Mouse (Mus musculus) heart, embryonic 11.5 days (tissue): ENCODE measurements around the gene Zfp423. TPM values are rescaled to one million over a fixed set of nuclear protein-coding genes. Genes with fewer than 3 reads are reported as not detected.
A peak's percentile ranks its signal among the peaks of the same experiment; 100 is the strongest.

Source experiments
- ATAC-seq: fragments of 200-750 bp; cut with Nextera tagmentation; replicated peaks from 2 replicates; pipeline ENCODE4 v1.8.0; 2017; ENCODE audit warnings: moderate library complexity; ENCODE audit not compliant: insufficient number of reproducible peaks, low FRiP score, low TSS enrichment
- H3K27ac ChIP-seq: fragments of 300-500 bp; sonication (generic); 2 replicates; pipeline ENCODE4 v1.5.1; 2014; ENCODE audit warnings: mild to moderate bottlenecking, low read depth, low read length
- H3K27me3 ChIP-seq: fragments of 300-500 bp; sonication (generic); 2 replicates; pipeline ENCODE4 v1.6.1; 2014; ENCODE audit warnings: mild to moderate bottlenecking, low read length, mixed read lengths; ENCODE audit not compliant: control insufficient read depth, insufficient read depth
- H3K36me3 ChIP-seq: fragments of 300-500 bp; sonication (generic); 2 replicates; pipeline ENCODE4 v1.6.1; 2014; ENCODE audit warnings: mild to moderate bottlenecking, low read length, moderate library complexity, mixed read lengths; ENCODE audit not compliant: control insufficient read depth, insufficient read depth
- H3K4me1 ChIP-seq: fragments of 300-500 bp; sonication (generic); 2 replicates; pipeline ENCODE4 v1.6.1; 2014; ENCODE audit warnings: low read length; ENCODE audit not compliant: control insufficient read depth, insufficient read depth
- H3K4me2 ChIP-seq: fragments of 300-500 bp; sonication (generic); 2 replicates; pipeline ENCODE4 v1.6.1; 2014; ENCODE audit warnings: mild to moderate bottlenecking, moderate library complexity
- H3K4me3 ChIP-seq: fragments of 300-500 bp; sonication (generic); 2 replicates; pipeline ENCODE4 v1.5.1; 2014; ENCODE audit warnings: low read depth, low read length
- H3K9ac ChIP-seq: fragments of 300-500 bp; sonication (generic); 2 replicates; pipeline ENCODE4 v1.6.1; 2014; ENCODE audit warnings: mild to moderate bottlenecking, low read depth, low read length, moderate library complexity
- H3K9me3 ChIP-seq: fragments of 300-500 bp; sonication (generic); replicated peaks from 2 replicates; pipeline ENCODE4 v1.6.1; 2016; ENCODE audit warnings: low read length; ENCODE audit not compliant: control insufficient read depth
- WGBS: fragments of 180-500 bp; shearing (Covaris S2); extraction: QIAGEN DNeasy Blood & Tissue Kit; methylation state at CpG from one replicate; pipeline ENCODE4 v1.1.7; 2014; ENCODE audit not compliant: insufficient replicate concordance; 5-methylcytosine and 5-hydroxymethylcytosine counted together
- polyA plus RNA-seq: library from polyadenylated mRNA; unstranded; fragments of >200 nt; fragmentation: Nextera tagmentation; extraction: Ambion mirVana; gene quantifications from 2 replicates; pipeline ENCODE4 v1.2.1, GENCODE M21; 2014

Gene Zfp423
- polyA plus RNA-seq, 1 experiment from 2014 or later = 8.2 TPM

DNA sequence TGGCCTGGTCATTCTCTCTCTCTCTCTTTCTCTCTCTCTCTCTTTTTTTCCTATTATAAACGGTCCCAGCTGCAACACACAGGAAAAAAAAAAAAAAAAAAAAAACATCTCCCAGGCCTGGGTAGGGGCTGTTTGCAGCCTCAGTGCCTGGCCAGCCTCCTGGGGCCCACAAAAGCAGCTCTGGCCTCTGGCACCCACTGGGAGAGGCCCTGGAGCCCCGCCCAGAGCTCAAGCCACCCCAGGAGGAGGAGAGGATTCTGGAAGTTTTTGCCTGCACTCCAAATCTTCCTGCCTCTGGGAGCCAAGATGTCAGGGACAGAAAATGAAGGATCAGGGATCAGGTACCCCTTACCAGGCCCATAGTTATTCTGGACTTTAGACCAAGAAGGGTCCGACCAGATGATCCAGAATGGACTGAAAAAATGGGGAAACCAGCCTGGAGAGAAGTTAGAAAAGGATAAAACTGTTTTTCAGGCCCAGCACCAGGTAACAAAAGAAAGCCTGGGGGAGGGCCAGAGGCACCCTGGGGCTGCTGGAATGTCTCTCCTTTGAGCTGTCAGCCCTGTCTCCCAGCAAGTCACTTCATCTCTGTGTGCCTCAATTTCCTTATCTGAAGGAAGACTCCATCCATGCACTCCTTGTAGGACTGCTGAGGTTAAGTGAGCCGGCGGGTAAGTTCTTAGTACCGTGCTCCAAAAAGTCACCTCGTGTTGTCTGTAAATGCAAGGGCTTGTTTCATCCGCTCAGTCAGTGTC, 8.6 kb upstream of the Zfp423 start:
- Histone ChIP-seq H3K36me3 (no peaks in the 10 kb centered on the region), H3K4me1 (no peaks in the 10 kb centered on the region; the same call in 1 of the 2 replicates), H3K27me3 (0 out of 2 replicates have a peak, but pooled peaks cover 4% of the 10 kb centered on the region), H3K27ac (no peak overlapping the region), H3K9me3 (no peaks in the 10 kb centered on the region), H3K4me2 (no peak overlapping the region), H3K4me3 (no peak overlapping the region), H3K9ac (no peak overlapping the region)
- no peak for ATAC-seq
- WGBS = 28% methylated on average over 8 of the region's 8 CpGs

DNA sequence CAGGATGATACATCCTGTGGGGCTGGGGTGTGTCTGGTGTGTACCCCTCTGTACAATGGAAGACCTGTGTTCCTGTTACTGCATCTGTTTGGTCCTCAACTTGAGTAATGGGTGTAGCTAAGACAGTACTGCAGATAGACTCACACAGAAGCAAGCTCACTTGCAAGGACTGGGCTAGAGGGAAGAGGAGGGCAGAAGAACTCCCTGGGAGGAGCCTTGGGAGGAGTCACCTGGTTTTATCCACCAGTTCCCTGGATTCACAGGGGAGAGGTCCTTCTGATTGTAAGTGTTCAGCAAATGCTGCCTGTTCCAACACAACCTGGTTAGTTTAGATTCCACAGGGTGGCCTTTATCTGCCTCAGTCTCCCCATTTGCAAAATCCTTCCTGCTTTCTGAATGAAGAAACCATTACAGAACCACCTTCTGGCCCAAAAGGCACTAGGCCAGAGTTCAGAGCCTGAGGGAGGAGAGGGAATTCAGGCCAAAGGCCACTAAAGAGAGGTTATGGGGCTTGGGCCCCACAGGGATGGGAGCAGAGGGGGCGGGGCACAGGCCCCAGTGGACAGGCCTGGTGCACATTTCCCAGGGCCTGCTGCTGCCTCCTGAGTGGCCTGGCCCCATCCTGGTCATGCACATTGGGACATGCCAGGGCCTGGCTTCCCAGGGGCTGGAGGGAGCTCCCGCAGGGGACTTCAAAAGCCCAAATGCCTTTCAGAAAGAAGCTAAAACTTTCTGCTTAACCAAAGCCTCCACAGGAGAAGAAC, 7.8 kb upstream of the Zfp423 start:
- Histone ChIP-seq H3K4me2 (no peak overlapping the region), H3K4me1 (peaks cover 2% of the 10 kb centered on the region; the same call in 1 of the 2 replicates), H3K36me3 (no peaks in the 10 kb centered on the region), H3K9ac (0 out of 2 replicates have a peak overlapping the region, but pooled peaks have one; percentile 22), H3K27ac (no peak overlapping the region), H3K27me3 (peaks cover 6% of the 10 kb centered on the region; the same call in 1 of the 2 replicates), H3K9me3 (no peaks in the 10 kb centered on the region), H3K4me3 (no peak overlapping the region)
- 32% methylated on average over 2 of the region's 2 CpGs for WGBS
- ATAC-seq = no peak

DNA sequence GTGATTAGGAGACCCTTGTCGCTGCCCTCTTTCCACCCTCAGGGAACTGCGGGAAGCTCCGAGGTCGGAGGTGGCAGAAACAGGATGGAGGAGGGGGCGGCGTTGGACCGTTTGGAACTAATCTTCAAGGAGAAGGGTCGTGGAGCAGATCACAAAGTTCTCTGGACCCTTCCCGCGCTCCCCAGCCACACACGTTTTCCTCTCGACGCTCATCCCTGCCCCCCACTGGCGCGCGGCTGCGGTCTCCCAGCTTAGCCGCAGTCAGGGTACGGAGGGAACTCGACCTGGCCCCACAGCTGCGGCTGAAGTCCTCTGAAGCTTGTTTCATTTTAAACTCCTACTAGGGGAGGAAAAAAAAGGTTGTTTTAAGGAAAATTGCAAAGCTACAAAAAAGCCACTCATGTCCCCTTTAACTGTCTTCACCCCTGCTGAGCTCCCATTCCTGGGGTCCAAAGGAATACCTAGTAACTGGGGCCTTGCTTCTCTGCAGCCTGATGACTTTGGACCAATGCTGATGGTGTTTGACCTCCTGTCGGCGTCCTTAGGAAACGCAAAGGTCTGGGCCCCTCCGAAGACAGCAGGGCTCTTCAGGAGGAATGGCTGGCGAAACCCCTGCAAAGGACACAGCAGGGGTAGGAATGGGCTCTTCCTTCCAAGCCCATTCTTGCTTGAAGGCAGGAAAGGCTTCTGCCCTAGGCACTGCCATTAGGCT, 3.3 kb upstream of the Zfp423 start:
- H3K4me3 ChIP-seq = peak overlapping the region; percentile 83
- H3K9ac ChIP-seq = peak overlapping the region; percentile 47
- no peak overlapping the region for H3K27ac ChIP-seq
- H3K4me2 ChIP-seq = peak overlapping the region; percentile 98
- no peak for ATAC-seq
- WGBS = 3% methylated on average over 26 of the region's 26 CpGs
- H3K4me1 ChIP-seq = peaks cover 12% of the 10 kb centered on the region
- peaks cover 26% of the 10 kb centered on the region for H3K27me3 ChIP-seq
- H3K36me3 ChIP-seq = no peaks in the 10 kb centered on the region
- no peaks in the 10 kb centered on the region for H3K9me3 ChIP-seq

DNA sequence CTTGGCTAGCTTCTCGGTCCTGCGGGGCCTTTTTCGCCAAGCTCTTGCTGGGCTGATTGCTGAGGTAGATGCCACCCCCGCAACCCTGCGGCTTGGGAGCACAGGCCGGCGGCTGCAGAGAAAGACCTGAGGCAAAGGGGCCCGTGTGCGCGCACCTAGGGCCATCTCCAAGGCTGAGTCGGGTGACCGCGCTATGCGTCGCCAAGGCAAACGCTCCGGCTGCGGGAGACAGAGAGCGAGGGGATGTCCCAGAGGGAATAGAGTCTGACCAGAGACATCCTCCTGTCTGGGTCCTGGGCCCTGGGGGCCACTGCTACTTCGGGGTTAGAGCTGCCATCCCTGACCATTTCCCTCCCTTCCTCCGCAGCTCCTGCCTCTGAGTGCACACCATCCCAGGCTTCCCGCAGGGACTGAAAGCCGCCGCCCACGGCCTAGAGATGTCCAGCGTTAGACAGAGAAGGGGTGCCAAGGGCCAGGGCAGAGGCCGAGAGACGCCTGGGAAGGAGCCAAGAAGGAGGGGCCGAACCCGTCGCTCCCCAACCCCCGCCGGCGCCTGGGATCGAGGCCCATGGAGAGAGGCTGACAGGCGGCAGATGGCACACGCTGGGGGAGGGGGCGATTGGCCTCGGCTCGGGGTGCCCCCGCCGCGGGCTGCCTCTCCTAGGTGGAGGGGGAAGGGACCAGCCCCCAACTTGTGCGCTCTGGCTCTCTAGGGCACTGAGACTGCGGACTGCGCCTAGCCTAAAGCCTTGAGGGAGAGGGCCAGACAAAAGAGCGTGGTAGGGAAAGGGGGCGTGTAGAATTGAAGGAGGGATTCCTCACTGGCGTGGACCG, 2.5 kb upstream of the Zfp423 start:
- Histone ChIP-seq H3K27me3 (peaks cover 26% of the 10 kb centered on the region), H3K9me3 (no peaks in the 10 kb centered on the region), H3K4me2 (peak overlapping the region; percentile 98), H3K4me1 (peaks cover 13% of the 10 kb centered on the region), H3K9ac (peak overlapping the region; percentile 47), H3K27ac (no peak overlapping the region), H3K36me3 (no peaks in the 10 kb centered on the region), H3K4me3 (peak overlapping the region; percentile 83)
- 0 out of 2 replicates have a peak, but pooled peaks have one; percentile 4 for ATAC-seq
- under 1% methylated on average over 49 of the region's 50 CpGs for WGBS

DNA sequence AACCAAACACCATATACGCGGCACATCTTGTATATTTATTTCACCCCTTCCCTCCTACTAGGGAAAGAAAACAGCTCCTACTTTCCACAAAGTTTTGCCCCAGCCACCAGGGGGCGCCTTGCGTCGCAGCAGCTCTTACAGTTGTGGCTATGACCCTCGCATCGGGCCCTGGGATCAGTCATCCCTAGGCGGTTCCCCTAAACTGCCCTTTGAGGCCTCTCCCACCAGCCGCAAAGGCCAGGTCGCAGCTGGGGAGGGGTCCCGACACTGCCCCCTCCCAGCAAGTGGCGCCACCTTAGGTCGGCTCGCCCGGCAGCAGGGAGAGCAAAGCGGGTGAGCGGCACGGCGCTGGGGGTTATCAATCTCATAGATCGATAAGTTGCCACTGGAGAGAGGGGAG, 1.7 kb upstream of the Zfp423 start:
- H3K9ac ChIP-seq = no peak overlapping the region
- H3K36me3 ChIP-seq = no peaks in the 10 kb centered on the region
- WGBS = 0% methylated on average over 20 of the region's 20 CpGs
- H3K4me2 ChIP-seq = peak overlapping the region; percentile 98
- peaks cover 13% of the 10 kb centered on the region for H3K4me1 ChIP-seq
- no peak overlapping the region for H3K27ac ChIP-seq
- H3K4me3 ChIP-seq = peak overlapping the region; percentile 83
- H3K9me3 ChIP-seq = no peaks in the 10 kb centered on the region
- H3K27me3 ChIP-seq = peaks cover 26% of the 10 kb centered on the region
- ATAC-seq = no peak

DNA sequence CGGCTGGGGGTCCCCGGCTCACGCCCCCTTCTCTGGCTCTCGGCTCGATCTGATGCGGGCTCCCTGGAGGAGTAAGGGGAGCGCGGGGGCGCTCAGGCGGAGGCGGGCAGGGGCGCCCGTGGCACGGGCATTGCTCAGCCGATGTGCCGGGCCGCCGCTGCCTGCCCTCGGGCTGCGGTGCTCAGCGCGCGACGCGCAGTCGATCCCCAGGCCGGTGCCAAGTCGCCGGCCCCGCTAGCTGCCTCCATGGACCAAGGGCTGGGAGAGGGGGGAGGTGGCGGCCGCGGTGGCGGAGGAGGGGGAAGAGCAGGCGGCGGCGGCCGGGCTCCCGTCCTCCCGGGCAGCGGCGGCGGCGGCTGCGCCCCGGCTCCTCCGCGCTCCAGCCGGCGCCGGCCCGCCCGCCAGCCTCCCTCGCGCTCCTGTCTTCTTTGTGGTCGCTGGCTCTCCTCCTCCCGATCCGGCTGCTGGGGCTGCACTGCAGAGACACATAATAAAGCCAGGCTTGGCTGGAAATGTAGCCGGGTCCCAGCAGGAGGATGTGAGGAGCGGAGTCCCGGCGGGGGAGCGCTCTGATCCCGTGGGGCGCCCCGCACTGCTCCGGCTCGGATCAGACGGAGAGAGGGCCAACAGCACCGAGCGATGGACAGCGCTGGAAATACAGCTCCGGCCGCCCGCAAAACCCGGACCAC, 810 bp upstream of the Zfp423 start:
- Histone ChIP-seq H3K9ac (peak overlapping the region; percentile 81), H3K4me1 (peaks cover 13% of the 10 kb centered on the region), H3K36me3 (no peaks in the 10 kb centered on the region), H3K4me3 (peak overlapping the region; percentile 83), H3K27me3 (peaks cover 26% of the 10 kb centered on the region), H3K4me2 (peak overlapping the region; percentile 98), H3K9me3 (no peaks in the 10 kb centered on the region), H3K27ac (peak overlapping the region; percentile 93)
- ATAC-seq = peak; percentile 42; the same call in 1 of the 2 replicates
- WGBS = under 1% methylated on average over 69 of the region's 76 CpGs

DNA sequence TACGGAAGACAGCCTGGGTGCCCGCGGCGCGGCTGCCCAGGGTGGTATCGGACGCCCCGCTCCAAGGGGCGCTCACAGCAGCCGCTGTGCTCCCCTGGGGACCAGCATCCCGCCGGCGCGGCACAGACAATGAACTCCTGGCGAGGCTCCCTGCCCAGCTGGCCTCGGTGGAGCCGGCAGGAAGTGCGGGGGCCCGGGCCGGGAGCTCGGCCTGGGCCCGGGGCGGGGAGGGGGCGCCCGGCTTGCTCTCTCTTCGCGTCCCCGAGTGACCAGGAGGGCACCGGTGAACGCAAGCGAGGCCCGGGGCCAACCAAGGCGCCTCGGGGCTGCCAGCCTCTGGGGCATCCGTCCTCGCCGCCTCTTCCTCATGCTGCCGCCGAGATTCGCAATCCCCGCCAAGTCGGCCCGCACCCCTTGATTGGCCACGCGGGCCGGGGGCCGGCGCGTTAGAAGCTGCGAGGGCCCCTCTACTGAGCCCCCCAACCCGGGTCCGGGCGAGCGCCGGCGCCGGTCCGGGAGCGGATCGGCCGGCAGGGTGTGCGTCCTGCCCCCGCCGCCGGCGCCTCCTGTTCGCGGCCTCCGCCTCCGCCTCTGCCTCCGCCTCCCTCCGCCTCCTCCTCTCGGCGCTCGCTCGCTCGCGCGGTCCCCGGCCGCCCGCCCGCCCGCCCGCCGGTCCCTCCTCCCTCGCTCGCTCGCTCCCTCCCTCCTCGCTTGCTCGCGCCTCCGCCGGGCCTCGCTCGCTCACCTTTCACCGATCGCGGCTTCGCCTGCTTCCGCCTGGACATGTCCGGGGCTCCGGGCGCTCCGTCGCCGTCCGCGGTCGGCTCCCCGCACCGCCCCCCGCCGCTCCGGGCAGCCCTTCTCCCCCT, 710 bp downstream of the Zfp423 start:
- Histone ChIP-seq H3K9ac (peak overlapping the region; percentile 81), H3K27ac (peak overlapping the region; percentile 93), H3K4me3 (peak overlapping the region; percentile 83), H3K27me3 (peaks cover 24% of the 10 kb centered on the region), H3K36me3 (no peaks in the 10 kb centered on the region), H3K9me3 (no peaks in the 10 kb centered on the region), H3K4me2 (peak overlapping the region; percentile 98), H3K4me1 (peaks cover 13% of the 10 kb centered on the region)
- WGBS = 1% methylated on average over 97 of the region's 115 CpGs
- peak; percentile 62 for ATAC-seq
